Mouse (Mus musculus) urinary bladder, adult 2 months (tissue): ENCODE measurements around the gene Irx6. TPM values are rescaled to one million over a fixed set of nuclear protein-coding genes. Genes with fewer than 3 reads are reported as not detected.

ENCODE experiments used
- DNase-seq: peaks from one replicate; pipeline ENCODE4 v3.0.0; 2022; ENCODE audit warnings: low spot score
- polyA plus RNA-seq: library from polyadenylated mRNA; depleted of rRNA; stranded (reverse); fragments of >200 nt; gene quantifications from 2 replicates; pipeline ENCODE4 v1.2.3, GENCODE M21; 2012; rRNA removed

Gene Irx6
- not detected in 2 replicates for polyA plus RNA-seq

- DNase-seq = no peak
These were observed at the start of gene Irx6 for GRCm38 (mm10) chr8:92674244-92675128. Gene Irx6, plus strand, starts transcription at chr8:92674288.

GRCm38 (mm10) chr8:92628711-92629650 is 45.1 kb upstream of the Irx6 start:
- DNase-seq = no peak

- no peak for DNase-seq
These were observed 40.9 kb upstream of the Irx6 start for GRCm38 (mm10) chr8:92633199-92633598.

- DNase-seq = no peak
These were observed 33.3 kb upstream of the Irx6 start for GRCm38 (mm10) chr8:92640820-92641219.

- no peak for DNase-seq
These were observed 27.5 kb upstream of the Irx6 start for GRCm38 (mm10) chr8:92646637-92647036.

- DNase-seq = no peak
These were observed 9.9 kb upstream of the Irx6 start for GRCm38 (mm10) chr8:92664207-92664606.

- no peak for DNase-seq
These were observed 3.9 kb upstream of the Irx6 start for GRCm38 (mm10) chr8:92670236-92670635.

- DNase-seq = no peak
These were observed 3.4 kb upstream of the Irx6 start for GRCm38 (mm10) chr8:92670656-92671195.

GRCm38 (mm10) chr8:92671892-92672291 is 2.2 kb upstream of the Irx6 start:
- no peak for DNase-seq

- no peak for DNase-seq
These were observed 987 bp upstream of the Irx6 start for GRCm38 (mm10) chr8:92673101-92673500.

- DNase-seq = no peak
These were observed 389 bp upstream of the Irx6 start for GRCm38 (mm10) chr8:92673555-92674243.

- DNase-seq = no peak
These were observed 4.3 kb downstream of the Irx6 start for GRCm38 (mm10) chr8:92678407-92678806.

GRCm38 (mm10) chr8:92697361-92697760 is 23.3 kb downstream of the Irx6 start:
- no peak for DNase-seq

- DNase-seq = no peak
These were observed 24.3 kb downstream of the Irx6 start for GRCm38 (mm10) chr8:92698411-92698810.

GRCm38 (mm10) chr8:92699922-92700540 is 25.9 kb downstream of the Irx6 start:
- DNase-seq = no peak

GRCm38 (mm10) chr8:92703375-92703774 is 29.3 kb downstream of the Irx6 start:
- no peak for DNase-seq

- no peak for DNase-seq
These were observed 32.2 kb downstream of the Irx6 start for GRCm38 (mm10) chr8:92706311-92706710.

GRCm38 (mm10) chr8:92713286-92713685 is 39.2 kb downstream of the Irx6 start:
- DNase-seq = no peak

- no peak for DNase-seq
These were observed 43.3 kb downstream of the Irx6 start for GRCm38 (mm10) chr8:92717418-92717817.

GRCm38 (mm10) chr8:92718057-92718456 is 44.0 kb downstream of the Irx6 start:
- no peak for DNase-seq

GRCm38 (mm10) chr8:92721266-92721935 is 47.3 kb downstream of the Irx6 start:
- no peak for DNase-seq
